Mouse (Mus musculus) hindbrain, embryonic 16.5 days (tissue): ENCODE results near the gene Cdh6. TPM values are rescaled to one million over a fixed set of nuclear protein-coding genes. Genes with fewer than 3 reads are reported as not detected.

ENCODE experiments used
- ATAC-seq: fragments of 200-750 bp; cut with Nextera tagmentation; 2 replicates; pipeline ENCODE4 v1.8.0; 2017; ENCODE audit warnings: moderate TSS enrichment, moderate library complexity
- H3K27ac ChIP-seq: fragments of 300-500 bp; sonication (generic); 2 replicates; pipeline ENCODE4 v1.5.1; 2014; ENCODE audit warnings: low read depth, mild to moderate bottlenecking, control low read depth, low read length, moderate library complexity
- H3K27me3 ChIP-seq: fragments of 300-500 bp; sonication (generic); replicated peaks from 2 replicates; pipeline ENCODE4 v1.6.1; 2014; ENCODE audit warnings: low read length; ENCODE audit not compliant: control insufficient read depth, insufficient read depth
- H3K36me3 ChIP-seq: fragments of 300-500 bp; sonication (generic); 2 replicates; pipeline ENCODE4 v1.6.1; 2014; ENCODE audit warnings: mild to moderate bottlenecking, low read length, moderate library complexity, mixed read lengths; ENCODE audit not compliant: control insufficient read depth, insufficient read depth
- H3K4me1 ChIP-seq: fragments of 300-500 bp; sonication (generic); 2 replicates; pipeline ENCODE4 v1.6.1; 2014; ENCODE audit warnings: low read depth, low read length; ENCODE audit not compliant: control insufficient read depth, insufficient read depth
- H3K4me2 ChIP-seq: fragments of 300-500 bp; sonication (generic); 2 replicates; pipeline ENCODE4 v1.6.1; 2014; ENCODE audit warnings: mild to moderate bottlenecking, low read length, control low read depth, moderate library complexity
- H3K4me3 ChIP-seq: fragments of 300-500 bp; sonication (generic); 2 replicates; pipeline ENCODE4 v1.5.1; 2014; ENCODE audit warnings: mild to moderate bottlenecking, low read length, control low read depth, moderate library complexity
- H3K9ac ChIP-seq: fragments of 300-500 bp; sonication (generic); 2 replicates; pipeline ENCODE4 v1.6.1; 2014; ENCODE audit warnings: low read depth, mild to moderate bottlenecking, control low read depth, low read length, moderate library complexity
- H3K9me3 ChIP-seq: fragments of 300-500 bp; sonication (generic); 2 replicates; pipeline ENCODE4 v1.6.1; 2014; ENCODE audit warnings: mild to moderate bottlenecking, low read length, moderate library complexity; ENCODE audit not compliant: control insufficient read depth
- WGBS: fragments of 180-500 bp; shearing (Covaris S2); extraction: QIAGEN DNeasy Blood & Tissue Kit; methylation state at CpG from one replicate; pipeline ENCODE4 v1.1.7; 2014; 5-methylcytosine and 5-hydroxymethylcytosine counted together
- polyA plus RNA-seq: library from polyadenylated mRNA; unstranded; fragments of >200 nt; fragmentation: Nextera tagmentation; extraction: Ambion mirVana; gene quantifications from 2 replicates; pipeline ENCODE4 v1.2.1, GENCODE M21; 2015

The Cdh6 gene
- polyA plus RNA-seq, 1 experiment from 2014 or later, result 18.5 TPM

GRCm38 (mm10) chr15:13194048-13194447, 20.6 kb upstream of the Cdh6 start:
- Histone ChIP-seq H3K4me1 (no peaks in the 10 kb centered on the region), H3K4me3 (no peak overlapping the region), H3K27ac (no peak overlapping the region), H3K27me3 (no peaks in the 10 kb centered on the region), H3K9me3 (no peaks in the 10 kb centered on the region), H3K4me2 (no peak overlapping the region), H3K36me3 (no peaks in the 10 kb centered on the region), H3K9ac (no peak overlapping the region)
- no peak for ATAC-seq

- no peak overlapping the region for H3K9ac ChIP-seq
- no peak overlapping the region for H3K4me3 ChIP-seq
- no peak overlapping the region for H3K27ac ChIP-seq
- no peak overlapping the region for H3K4me2 ChIP-seq
- WGBS, result 38% methylated on average over 11 of the region's 11 CpGs
- H3K4me1 ChIP-seq, result no peaks in the 10 kb centered on the region
- H3K36me3 ChIP-seq, result no peaks in the 10 kb centered on the region
- no peaks in the 10 kb centered on the region for H3K27me3 ChIP-seq
- H3K9me3 ChIP-seq, result no peaks in the 10 kb centered on the region
- peak; percentile 64 for ATAC-seq
Observed at GRCm38 (mm10) chr15:13193076-13193475, 19.6 kb upstream of the Cdh6 start.

- Histone ChIP-seq H3K36me3 (no peaks in the 10 kb centered on the region), H3K4me3 (no peak overlapping the region), H3K9me3 (no peaks in the 10 kb centered on the region), H3K9ac (no peak overlapping the region), H3K27ac (no peak overlapping the region), H3K4me1 (no peaks in the 10 kb centered on the region), H3K27me3 (no peaks in the 10 kb centered on the region), H3K4me2 (no peak overlapping the region)
- WGBS, result 57% methylated on average over 5 of the region's 5 CpGs
- ATAC-seq, result no peak
Observed at GRCm38 (mm10) chr15:13183661-13184060, 10.2 kb upstream of the Cdh6 start.

DNA sequence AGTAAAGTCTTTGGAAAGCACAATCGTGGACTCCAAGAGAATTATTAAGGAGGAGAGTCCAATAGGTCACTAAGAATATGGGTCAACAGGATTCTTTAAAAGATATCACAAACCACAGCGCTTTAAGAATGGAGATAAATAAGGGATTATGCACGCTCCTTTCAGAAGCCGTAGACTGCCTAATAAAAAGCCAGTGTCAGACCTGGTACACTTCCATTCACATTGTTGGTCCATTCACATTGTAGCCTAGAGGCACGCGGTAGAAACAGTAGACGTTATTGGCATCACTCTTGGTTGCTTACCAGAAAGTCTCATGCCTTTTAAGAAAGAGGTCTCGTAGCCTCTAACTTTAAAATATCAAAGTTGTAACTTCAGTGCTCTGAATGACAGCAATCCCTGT, 8.0 kb upstream of the Cdh6 start:
- Histone ChIP-seq H3K9ac (no peak overlapping the region), H3K9me3 (no peaks in the 10 kb centered on the region), H3K36me3 (no peaks in the 10 kb centered on the region), H3K27ac (no peak overlapping the region), H3K4me1 (no peaks in the 10 kb centered on the region), H3K27me3 (no peaks in the 10 kb centered on the region), H3K4me2 (no peak overlapping the region), H3K4me3 (no peak overlapping the region)
- 63% methylated on average over 8 of the region's 8 CpGs for WGBS
- ATAC-seq, result no peak

- H3K27me3 ChIP-seq, result no peaks in the 10 kb centered on the region
- H3K9ac ChIP-seq, result no peak overlapping the region
- no peak overlapping the region for H3K4me2 ChIP-seq
- no peaks in the 10 kb centered on the region for H3K36me3 ChIP-seq
- no peaks in the 10 kb centered on the region for H3K4me1 ChIP-seq
- no peaks in the 10 kb centered on the region for H3K9me3 ChIP-seq
- H3K27ac ChIP-seq, result no peak overlapping the region
- no peak for ATAC-seq
- WGBS, result 35% methylated on average over 4 of the region's 4 CpGs
- no peak overlapping the region for H3K4me3 ChIP-seq
Observed at GRCm38 (mm10) chr15:13181014-13181413, 7.5 kb upstream of the Cdh6 start.

DNA sequence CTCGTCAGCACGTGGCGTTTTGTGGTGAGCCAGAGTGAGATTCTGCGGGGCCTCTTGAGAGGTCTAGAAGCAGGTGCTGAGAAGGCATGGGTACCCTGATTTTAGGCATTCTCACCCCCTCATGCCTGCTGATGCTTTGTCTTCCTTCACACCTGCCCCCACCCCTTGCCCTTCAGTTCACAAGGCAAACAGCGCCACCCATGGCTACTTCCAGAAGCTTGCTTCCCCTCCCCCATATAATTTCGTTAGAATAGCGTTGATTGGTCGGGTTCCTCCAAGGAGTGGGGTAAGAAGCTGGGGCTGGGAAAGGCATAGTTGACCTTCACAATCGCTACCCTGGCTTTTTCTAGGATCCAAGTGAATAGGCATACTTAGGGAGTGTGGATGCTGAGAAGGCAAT, 2.5 kb upstream of the Cdh6 start:
- Histone ChIP-seq H3K4me1 (peaks cover 6% of the 10 kb centered on the region; the same call in 1 of the 2 replicates), H3K4me3 (no peak overlapping the region), H3K27ac (no peak overlapping the region), H3K4me2 (no peak overlapping the region), H3K9me3 (no peaks in the 10 kb centered on the region), H3K36me3 (no peaks in the 10 kb centered on the region), H3K27me3 (no peaks in the 10 kb centered on the region), H3K9ac (no peak overlapping the region)
- ATAC-seq, result no peak
- WGBS, result 19% methylated on average over 9 of the region's 9 CpGs

DNA sequence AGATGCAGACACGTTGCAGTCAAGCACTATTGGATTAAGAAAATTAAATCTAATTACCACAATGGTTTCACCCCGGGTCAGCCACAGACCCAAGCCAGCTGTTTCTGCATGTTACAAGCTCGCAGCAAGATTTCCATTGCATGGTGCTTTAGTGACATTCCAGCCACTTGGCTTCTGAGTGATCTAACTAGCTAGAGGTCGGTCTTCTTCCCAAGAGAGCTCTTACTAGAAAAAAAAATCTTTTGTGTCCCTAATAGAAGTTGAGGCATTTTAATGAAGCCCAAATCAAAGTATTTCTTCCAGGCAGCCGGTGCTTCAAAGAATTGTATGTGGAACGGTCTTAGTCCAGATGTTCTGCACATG, 1.1 kb upstream of the Cdh6 start:
- peak overlapping the region; percentile 78 for H3K4me3 ChIP-seq
- WGBS, result 7% methylated on average over 6 of the region's 6 CpGs
- H3K36me3 ChIP-seq, result no peaks in the 10 kb centered on the region
- H3K4me1 ChIP-seq, result peaks cover 6% of the 10 kb centered on the region; the same call in 1 of the 2 replicates
- H3K9ac ChIP-seq, result peak overlapping the region; percentile 77; the same call in 1 of the 2 replicates
- H3K27me3 ChIP-seq, result no peaks in the 10 kb centered on the region
- H3K27ac ChIP-seq, result no peak overlapping the region
- no peak for ATAC-seq
- H3K4me2 ChIP-seq, result peak overlapping the region; percentile 92
- H3K9me3 ChIP-seq, result no peaks in the 10 kb centered on the region

- Histone ChIP-seq H3K27me3 (no peaks in the 10 kb centered on the region), H3K9ac (peak overlapping the region; percentile 77), H3K4me1 (peaks cover 6% of the 10 kb centered on the region; the same call in 1 of the 2 replicates), H3K4me2 (peak overlapping the region; percentile 92), H3K9me3 (no peaks in the 10 kb centered on the region), H3K36me3 (no peaks in the 10 kb centered on the region), H3K4me3 (peak overlapping the region; percentile 78), H3K27ac (peak overlapping the region; percentile 92)
- ATAC-seq, result peak; percentile 50
- 1% methylated on average over 27 of the region's 27 CpGs for WGBS
Observed at GRCm38 (mm10) chr15:13173840-13174617, 554 bp upstream of the Cdh6 start.

DNA sequence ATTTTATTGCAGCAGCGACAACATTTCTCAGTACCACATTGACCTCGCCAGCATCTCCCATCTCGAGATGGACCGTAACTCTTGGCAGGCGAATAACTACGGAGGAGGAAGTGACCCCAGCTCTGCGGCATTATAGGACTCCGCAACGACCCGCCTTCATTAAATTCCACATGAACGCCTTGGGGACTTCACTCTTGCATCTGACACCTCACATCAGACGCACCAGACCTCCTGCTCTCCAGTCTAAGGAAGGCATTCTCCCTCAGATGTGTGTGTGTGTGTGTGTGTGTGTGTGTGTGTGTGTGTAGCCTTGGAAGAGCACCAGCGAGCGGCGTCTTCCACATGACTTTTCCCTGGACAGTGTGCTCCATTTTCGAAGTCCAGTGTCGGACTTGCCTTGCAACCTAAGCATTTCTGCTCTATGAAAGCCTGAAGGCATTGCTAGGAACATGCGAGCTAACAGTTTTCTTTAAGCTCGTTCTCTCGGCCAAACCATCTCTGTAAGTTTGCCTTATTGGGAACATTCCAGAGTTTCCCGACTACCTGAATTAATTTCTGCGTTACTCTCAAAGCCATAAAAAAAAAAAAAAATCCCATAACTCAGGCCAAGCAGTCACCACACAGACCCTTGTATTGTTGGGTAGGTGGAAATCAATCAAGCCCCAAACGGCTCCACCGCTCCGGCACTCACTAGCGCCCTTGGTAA, 957 bp downstream of the Cdh6 start:
- H3K4me3 ChIP-seq, result peak overlapping the region; percentile 78
- no peak for ATAC-seq
- no peaks in the 10 kb centered on the region for H3K9me3 ChIP-seq
- peaks cover 6% of the 10 kb centered on the region; the same call in 1 of the 2 replicates for H3K4me1 ChIP-seq
- H3K4me2 ChIP-seq, result peak overlapping the region; percentile 92
- WGBS, result under 1% methylated on average over 26 of the region's 26 CpGs
- H3K9ac ChIP-seq, result peak overlapping the region; percentile 77
- H3K27me3 ChIP-seq, result no peaks in the 10 kb centered on the region
- peak overlapping the region; percentile 92 for H3K27ac ChIP-seq
- no peaks in the 10 kb centered on the region for H3K36me3 ChIP-seq
